Mouse (Mus musculus): ENCODE measurements around the gene Ifrd1.

Ifrd1 gene

DNA sequence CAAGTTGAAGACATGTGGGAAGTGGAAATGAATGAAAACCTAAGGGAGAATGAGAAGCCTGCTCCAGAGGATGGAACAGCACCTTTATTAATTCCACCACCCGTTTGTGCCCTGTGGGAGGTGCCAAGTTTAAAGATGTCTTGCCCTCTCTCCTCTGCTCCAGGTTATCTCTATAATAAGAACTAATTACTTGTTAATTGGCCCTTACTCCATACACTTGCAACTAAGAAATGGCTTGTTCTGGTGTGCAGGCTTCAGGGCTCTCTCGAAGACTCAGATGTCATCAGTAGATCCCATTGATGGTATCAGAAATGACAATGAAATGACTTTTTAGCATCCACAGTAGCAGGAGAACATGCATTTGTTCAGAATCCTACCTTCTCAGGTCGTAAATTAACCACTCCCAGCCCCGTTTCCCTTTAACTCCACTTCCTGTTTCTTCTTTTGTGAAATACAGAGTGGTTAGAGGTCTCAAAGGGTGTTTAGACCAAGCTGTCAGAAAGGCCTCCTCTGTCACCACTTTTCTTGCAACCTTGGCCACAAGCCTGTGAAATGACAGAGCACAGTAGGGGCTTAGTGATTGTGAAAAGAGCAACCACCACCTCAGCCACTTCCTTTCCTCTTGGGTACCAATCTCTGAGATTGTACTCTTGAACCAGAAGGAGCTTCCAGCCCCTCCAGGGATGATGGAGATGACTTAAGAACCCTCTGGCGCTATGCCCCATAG is at the start of gene Ifrd1:
TSS of gene Ifrd1 (minus strand) at position 51 of the 727 bp plus-strand sequence.
- in situ Hi-C loops (cut with MboI, MseI), result loop anchor here (5.0 to 25.0 kb wide), 2 partner anchors 779 to 1689 kb away; no protein-coding TSS in a partner anchor

DNA sequence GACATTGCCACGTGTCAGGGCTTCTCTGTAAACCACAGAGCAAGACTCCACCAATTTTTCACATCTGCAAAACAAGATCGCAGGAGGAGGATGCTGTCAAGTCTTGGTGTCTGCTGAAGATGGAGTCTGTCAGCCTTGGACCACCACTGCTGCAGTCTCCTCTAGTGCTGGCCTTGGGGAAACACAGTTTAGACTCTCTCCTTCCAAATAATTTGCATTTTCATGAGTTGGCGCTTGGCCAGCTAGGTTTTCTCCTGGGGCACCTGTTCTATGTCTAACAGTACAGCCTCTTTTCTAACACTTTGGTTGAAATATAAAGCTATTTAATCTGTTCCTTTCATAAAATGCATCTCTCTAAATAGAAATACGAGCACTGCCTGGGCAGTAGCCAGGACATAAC is 38.2 kb upstream of the Ifrd1 start:
- in situ Hi-C loops (cut with MboI, MseI), result no loop called here

GRCm38 (mm10) chr12:40280596-40281325 is 32.5 kb upstream of the Ifrd1 start:
- in situ Hi-C loops (cut with MboI, MseI), result no loop called here

- in situ Hi-C loops (cut with MboI, MseI), result no loop called here
These were observed 29.3 kb upstream of the Ifrd1 start for GRCm38 (mm10) chr12:40277581-40277980.

DNA sequence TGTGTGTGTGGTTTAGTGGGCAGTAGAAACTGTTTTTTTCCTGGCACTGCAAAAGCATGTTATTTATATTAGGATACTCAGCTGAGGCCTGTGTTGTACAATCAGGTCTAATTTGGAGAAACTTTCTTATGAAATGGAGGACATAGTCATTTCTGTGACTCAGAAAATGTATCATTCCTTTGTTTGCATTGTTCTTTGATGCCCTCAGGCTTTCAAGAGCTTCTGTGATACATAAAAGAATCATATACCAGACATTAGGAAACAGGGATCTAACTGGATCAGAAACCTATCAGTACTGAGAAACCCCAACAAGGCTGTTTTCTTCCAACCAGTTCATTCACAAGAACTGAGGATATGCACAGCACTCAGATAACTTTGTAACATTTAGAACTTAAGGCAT is 26.6 kb upstream of the Ifrd1 start:
- in situ Hi-C loops (cut with MboI, MseI), result no loop called here

DNA sequence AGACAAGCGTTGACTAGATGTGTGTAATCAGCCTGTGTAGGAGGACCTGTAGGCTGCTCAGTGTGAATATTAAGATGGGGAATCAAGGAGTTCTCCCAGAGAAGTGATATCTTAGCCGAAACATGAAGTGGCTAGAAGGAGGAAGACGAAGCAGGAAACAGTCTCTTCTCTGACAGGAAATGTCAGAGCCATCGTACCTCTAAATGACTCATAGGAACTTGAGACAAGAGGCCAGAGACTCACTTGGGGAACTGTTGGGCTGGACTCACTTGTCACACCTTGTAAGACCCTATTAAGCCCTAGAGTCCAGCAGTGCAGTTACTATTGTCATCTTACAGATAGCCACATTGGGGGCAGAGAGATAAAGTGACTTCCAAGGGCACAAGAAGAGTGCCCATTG is 25.0 kb upstream of the Ifrd1 start:
- in situ Hi-C loops (cut with MboI, MseI), result no loop called here

- in situ Hi-C loops (cut with MboI, MseI), result no loop called here
These were observed 24.4 kb upstream of the Ifrd1 start for GRCm38 (mm10) chr12:40272710-40273109.

GRCm38 (mm10) chr12:40268313-40268712 is 20.0 kb upstream of the Ifrd1 start:
- in situ Hi-C loops (cut with MboI, MseI), result no loop called here

GRCm38 (mm10) chr12:40263712-40264111 is 15.4 kb upstream of the Ifrd1 start:
- in situ Hi-C loops (cut with MboI, MseI), result loop anchor here in 1 of 2 experiments (5.0 kb wide), 1 partner anchor 544 kb away; no protein-coding TSS in a partner anchor

DNA sequence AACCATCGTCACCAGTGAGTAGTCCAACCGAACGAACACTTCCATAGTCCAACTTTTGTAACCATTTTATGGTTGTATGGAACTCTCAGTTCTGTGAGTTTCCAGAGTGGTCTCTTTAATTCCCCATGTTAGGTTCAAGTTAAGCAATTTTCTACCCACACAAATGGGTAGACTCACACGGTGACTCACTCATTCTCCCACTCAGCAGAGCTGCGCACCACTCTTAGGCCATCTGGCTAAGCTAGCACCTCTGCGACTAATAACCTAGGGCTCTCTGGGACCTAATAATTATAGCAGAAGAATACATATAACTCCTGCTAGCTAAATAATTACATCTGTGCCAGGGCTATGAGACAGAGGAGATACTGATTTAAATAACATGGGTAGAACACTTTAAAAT is 14.7 kb upstream of the Ifrd1 start:
- in situ Hi-C loops (cut with MboI, MseI), result loop anchor here in 1 of 2 experiments (5.0 kb wide), 1 partner anchor 544 kb away; no protein-coding TSS in a partner anchor

- in situ Hi-C loops (cut with MboI, MseI), result loop anchor here (5.0 to 10.0 kb wide), 4 partner anchors 176 to 574 kb away; no protein-coding TSS in a partner anchor
These were observed 10.2 kb upstream of the Ifrd1 start for GRCm38 (mm10) chr12:40258462-40259000.

DNA sequence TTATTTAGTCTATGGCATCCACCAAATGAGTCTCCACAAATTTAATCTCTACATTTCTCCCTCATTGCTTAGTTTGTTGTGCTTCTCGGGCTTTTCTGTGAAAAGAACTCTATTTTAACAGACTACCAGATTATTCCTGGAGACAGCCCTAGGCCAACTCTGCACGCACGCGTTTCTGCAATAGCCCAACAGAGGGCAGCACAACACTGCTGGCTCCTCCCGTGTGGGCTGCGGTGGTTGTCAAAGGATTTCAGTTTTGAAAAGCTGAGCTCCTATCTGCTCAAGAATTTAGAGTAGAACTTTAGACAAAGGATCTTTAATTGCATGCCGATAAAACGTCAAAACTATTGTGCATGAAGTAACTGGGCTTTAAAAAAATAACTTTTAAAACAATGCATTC is 8.9 kb upstream of the Ifrd1 start:
- in situ Hi-C loops (cut with MboI, MseI), result loop anchor here (5.0 to 10.0 kb wide), 4 partner anchors 178 to 575 kb away; no protein-coding TSS in a partner anchor

DNA sequence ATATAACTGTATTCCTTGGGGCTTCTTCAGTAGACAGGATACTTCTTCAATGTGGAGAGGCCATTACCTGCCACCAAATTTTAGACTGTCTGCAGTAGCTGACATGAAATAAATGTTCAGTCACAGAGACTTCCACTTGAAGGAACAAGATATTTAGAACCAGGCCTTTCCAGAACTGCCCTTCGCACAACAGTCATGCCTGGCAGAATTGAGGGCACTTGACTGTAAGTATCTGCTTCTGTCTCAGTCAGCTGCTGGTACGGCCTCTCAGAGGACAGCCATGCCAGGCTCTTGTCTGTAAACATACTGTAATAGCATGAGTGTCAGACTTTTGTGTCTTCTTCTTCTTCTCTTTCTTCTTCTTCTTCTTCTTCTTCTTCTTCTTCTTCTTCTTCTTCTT is 8.2 kb upstream of the Ifrd1 start:
- in situ Hi-C loops (cut with MboI, MseI), result loop anchor here (5.0 to 10.0 kb wide), 4 partner anchors 178 to 576 kb away; no protein-coding TSS in a partner anchor

DNA sequence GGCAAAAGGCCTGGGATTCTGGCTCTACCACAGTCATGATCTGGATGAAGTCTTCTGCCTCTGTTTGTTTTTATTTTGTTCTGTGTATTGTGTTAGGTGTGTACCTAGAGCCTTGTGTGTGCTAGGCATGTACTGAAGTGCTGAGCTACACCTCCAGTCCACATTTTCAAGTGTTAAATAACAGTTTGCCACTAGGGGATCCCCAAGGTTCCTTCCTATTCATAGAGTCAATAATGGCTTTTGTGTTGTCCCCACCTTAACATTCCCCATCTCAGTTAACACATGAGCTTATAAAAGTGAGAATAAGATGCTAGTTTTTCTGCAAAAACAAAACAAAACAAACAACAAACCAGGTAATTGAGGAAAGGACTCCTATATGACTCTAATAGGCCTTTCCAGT is 7.7 kb upstream of the Ifrd1 start:
- in situ Hi-C loops (cut with MboI, MseI), result loop anchor here (5.0 to 10.0 kb wide), 4 partner anchors 179 to 576 kb away; no protein-coding TSS in a partner anchor

DNA sequence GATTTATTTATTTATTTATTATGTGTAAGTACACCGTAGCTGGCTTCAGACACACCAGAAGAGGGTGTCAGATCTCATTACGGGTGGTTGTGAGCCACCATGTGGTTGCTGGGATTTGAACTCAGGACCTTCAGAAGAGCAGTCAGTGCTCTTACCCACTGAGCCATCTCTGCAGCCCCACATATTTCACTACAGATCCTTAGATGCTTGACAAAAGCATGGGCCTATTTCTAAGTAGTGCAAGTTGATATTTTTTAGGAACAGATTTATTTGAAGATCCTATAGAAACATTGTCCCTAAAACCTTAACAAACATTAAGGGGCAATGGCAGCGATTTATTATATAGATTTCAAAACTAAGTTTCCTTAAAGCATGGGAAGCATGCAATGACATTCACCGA is 7.0 kb upstream of the Ifrd1 start:
- in situ Hi-C loops (cut with MboI, MseI), result loop anchor here (5.0 to 10.0 kb wide), 4 partner anchors 179 to 577 kb away; no protein-coding TSS in a partner anchor

GRCm38 (mm10) chr12:40254729-40255128 is 6.4 kb upstream of the Ifrd1 start:
- in situ Hi-C loops (cut with MboI, MseI), result loop anchor here (5.0 to 10.0 kb wide), 4 partner anchors 180 to 578 kb away; no protein-coding TSS in a partner anchor

- in situ Hi-C loops (cut with MboI, MseI), result loop anchor here (10.0 kb wide), 2 partner anchors 182 to 422 kb away; no protein-coding TSS in a partner anchor
These were observed 4.9 kb upstream of the Ifrd1 start for GRCm38 (mm10) chr12:40253241-40253640.

DNA sequence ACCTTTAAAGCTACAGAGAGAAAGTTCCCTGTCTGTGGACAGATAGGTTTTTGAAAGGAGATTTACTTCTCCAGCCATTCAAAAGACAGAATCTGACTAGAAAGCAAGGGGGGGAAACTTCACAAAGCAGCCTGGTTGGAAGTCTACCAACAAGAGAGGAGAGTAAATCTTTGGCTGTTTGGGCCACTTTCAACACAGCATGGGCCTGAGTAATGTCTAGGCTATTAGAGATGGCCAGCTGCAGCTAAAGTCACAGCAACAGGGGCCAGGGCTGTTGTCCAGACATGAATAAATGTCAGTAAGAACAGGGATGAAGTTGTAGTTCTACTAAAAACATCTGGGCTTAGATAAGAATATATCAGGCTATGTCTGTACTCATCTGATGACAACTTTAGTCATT is 2.0 kb upstream of the Ifrd1 start:
- in situ Hi-C loops (cut with MboI, MseI), result loop anchor here (10.0 kb wide), 2 partner anchors 185 to 425 kb away; no protein-coding TSS in a partner anchor

DNA sequence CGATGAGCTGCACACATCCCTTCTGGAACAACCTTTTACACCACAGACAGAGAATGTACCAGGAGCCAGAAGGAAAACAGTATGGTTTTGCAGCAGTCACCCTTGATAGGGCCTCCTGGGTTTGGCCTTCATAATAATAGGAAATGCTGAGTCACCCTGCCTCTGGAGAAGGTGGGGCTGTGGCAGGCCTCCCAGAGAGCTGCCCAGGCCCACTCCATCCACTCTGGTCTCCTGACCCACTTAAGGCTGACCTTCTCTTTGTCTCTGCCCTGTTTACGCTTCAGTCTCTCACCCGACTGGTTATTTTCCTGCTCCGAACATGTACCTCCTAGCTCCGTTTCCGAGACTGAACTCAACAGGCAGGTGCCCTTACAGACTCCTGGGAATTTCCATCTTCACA is 328 bp downstream of the Ifrd1 start:
- in situ Hi-C loops (cut with MboI, MseI), result loop anchor here (5.0 to 25.0 kb wide), 2 partner anchors 779 to 1689 kb away; no protein-coding TSS in a partner anchor

DNA sequence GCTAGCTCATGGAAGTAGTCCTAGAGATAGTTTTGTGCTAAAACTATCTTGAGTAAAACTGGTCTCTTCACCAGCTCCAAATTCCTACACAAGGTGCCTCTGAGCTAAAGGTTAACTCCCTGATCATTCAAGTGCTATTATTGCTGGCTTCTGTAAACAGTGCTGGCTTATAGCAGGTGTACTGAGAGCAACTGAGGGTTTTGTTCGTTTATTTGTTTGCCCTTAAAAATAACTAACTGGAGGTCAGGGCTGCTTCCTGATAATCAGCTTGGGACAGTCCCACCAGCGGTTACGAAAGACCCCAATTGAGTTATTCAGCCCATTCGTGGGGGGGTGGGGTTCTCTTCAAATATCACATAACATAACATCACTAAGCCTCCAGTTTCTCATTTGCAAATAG is 920 bp downstream of the Ifrd1 start:
- in situ Hi-C loops (cut with MboI, MseI), result loop anchor here (5.0 to 25.0 kb wide), 2 partner anchors 780 to 1690 kb away; no protein-coding TSS in a partner anchor

- in situ Hi-C loops (cut with MboI, MseI), result loop anchor here (5.0 to 25.0 kb wide), 2 partner anchors 782 to 1692 kb away; no protein-coding TSS in a partner anchor
These were observed 2.8 kb downstream of the Ifrd1 start for GRCm38 (mm10) chr12:40245434-40245970.

Measured in T-helper 17 cell (primary cell).